Mouse (Mus musculus): ENCODE measurements around the gene Endod1.

DNA sequence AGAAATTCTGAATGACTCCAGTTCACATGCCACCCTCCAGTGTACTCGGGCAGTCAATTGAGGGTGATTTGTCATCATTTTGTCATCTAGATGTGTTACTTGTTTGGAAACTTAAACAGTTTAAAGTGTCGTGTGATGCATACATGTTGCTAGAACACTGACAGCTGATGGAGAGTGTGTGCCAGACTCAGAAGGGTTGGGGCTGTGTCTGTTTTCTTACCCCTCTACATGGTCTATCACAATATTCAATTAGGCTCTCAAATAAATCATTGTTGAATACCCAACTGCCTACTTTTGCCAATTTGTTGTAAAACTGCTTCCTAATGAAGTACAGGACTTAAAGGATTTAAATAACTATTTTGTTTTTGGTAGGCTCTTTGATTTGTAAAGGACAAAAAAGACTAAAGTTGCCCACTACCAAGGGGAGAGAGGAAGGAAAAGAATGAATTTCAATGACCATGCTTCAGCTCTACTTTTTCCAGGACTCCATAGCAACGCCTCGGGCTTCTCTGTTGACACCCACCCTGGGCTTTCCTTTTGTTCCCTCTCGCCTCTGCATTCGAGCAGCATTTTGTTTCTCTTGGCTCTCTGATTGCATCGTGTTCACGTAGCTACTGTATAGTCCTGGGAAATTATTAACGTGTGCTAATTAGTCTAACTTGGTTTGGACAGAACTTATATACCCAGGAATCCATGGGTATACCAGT lies 76.9 kb downstream of the Endod1 start:
- no peak for TF ChIP-seq USF1 (IDR thresholded peaks at IDR 0.05; ENCODE audit: low read depth)
- no peak for TF ChIP-seq MYOG (IDR thresholded peaks at IDR 0.05; ENCODE audit: control insufficient read depth in 1 of 3, insufficient read depth in 1 of 3, insufficient read length in 2 of 3, low read depth in 2 of 3)
- no peak for TF ChIP-seq POLR2AphosphoS2 (IDR thresholded peaks at IDR 0.05; ENCODE audit: insufficient read length, low read depth)
- no peak for TF ChIP-seq POLR2A (IDR thresholded peaks at IDR 0.05; ENCODE audit: insufficient read length, low read depth)
- TF ChIP-seq E2F4 (IDR thresholded peaks at IDR 0.05; ENCODE audit: insufficient read depth): no peak
- no peak for TF ChIP-seq MAX (IDR thresholded peaks at IDR 0.05; ENCODE audit: low read depth)
- TF ChIP-seq TCF3 (IDR thresholded peaks at IDR 0.05; ENCODE audit: insufficient read length, low read depth): no peak
- TF ChIP-seq CEBPB (IDR thresholded peaks at IDR 0.05; ENCODE audit: insufficient read depth, poor library complexity, severe bottlenecking): no peak
- TF ChIP-seq TCF12 (IDR thresholded peaks at IDR 0.05; ENCODE audit: insufficient read depth, poor library complexity, severe bottlenecking): no peak
- TF ChIP-seq MYOD1 (IDR thresholded peaks at IDR 0.05; ENCODE audit: control insufficient read depth in 1 of 3, insufficient read length in 2 of 3, low read depth in 2 of 3): no peak
